Mouse (Mus musculus) neural tube, embryonic 14.5 days (tissue): Measurements from ENCODE around the gene Cramp1l. TPM values are rescaled to one million over a fixed set of nuclear protein-coding genes. Genes with fewer than 3 reads are reported as not detected.

Experiments used
- ATAC-seq: fragments of 200-750 bp; cut with Nextera tagmentation; 2 replicates; pipeline ENCODE4 v1.8.0; 2017; ENCODE audit warnings: low read depth, mild to moderate bottlenecking, moderate TSS enrichment, moderate library complexity
- H3K27ac ChIP-seq: fragments of 300-500 bp; sonication (generic); 2 replicates; pipeline ENCODE4 v1.5.1; 2014; ENCODE audit warnings: low read depth, mild to moderate bottlenecking, control low read depth, low read length, moderate library complexity, mixed read lengths
- H3K27me3 ChIP-seq: fragments of 300-500 bp; sonication (generic); 2 replicates; pipeline ENCODE4 v1.6.1; 2014; ENCODE audit warnings: low read length; ENCODE audit not compliant: control insufficient read depth, insufficient read depth
- H3K36me3 ChIP-seq: fragments of 300-500 bp; sonication (generic); 2 replicates; pipeline ENCODE4 v1.6.1; 2014; ENCODE audit warnings: low read length, mixed read lengths; ENCODE audit not compliant: control insufficient read depth, insufficient read depth
- H3K4me1 ChIP-seq: fragments of 300-500 bp; sonication (generic); 2 replicates; pipeline ENCODE4 v1.6.1; 2014; ENCODE audit warnings: low read length; ENCODE audit not compliant: control insufficient read depth, insufficient read depth
- H3K4me2 ChIP-seq: fragments of 300-500 bp; sonication (generic); 2 replicates; pipeline ENCODE4 v1.6.1; 2014; ENCODE audit warnings: mild to moderate bottlenecking, low read depth, low read length, control low read depth
- H3K4me3 ChIP-seq: fragments of 300-500 bp; sonication (generic); 2 replicates; pipeline ENCODE4 v1.5.1; 2014; ENCODE audit warnings: low read depth, low read length, control low read depth, mixed read lengths
- H3K9ac ChIP-seq: fragments of 300-500 bp; sonication (generic); replicated peaks from 2 replicates; pipeline ENCODE4 v1.6.1; 2014; ENCODE audit warnings: low read depth, mild to moderate bottlenecking, control low read depth, low read length, mixed read lengths
- H3K9me3 ChIP-seq: fragments of 300-500 bp; sonication (generic); 2 replicates; pipeline ENCODE4 v1.6.1; 2016; ENCODE audit warnings: low read length; ENCODE audit not compliant: control insufficient read depth
- polyA plus RNA-seq: library from polyadenylated mRNA; unstranded; fragments of >200 nt; fragmentation: Nextera tagmentation; extraction: Ambion mirVana; gene quantifications from 2 replicates; pipeline ENCODE4 v1.2.1, GENCODE M21; 2014

Cramp1l gene
- polyA plus RNA-seq, 1 experiment from 2014 or later = 10.1 TPM

GRCm38 (mm10) chr17:24913984-24914383 lies 101.6 kb downstream of the Cramp1l start:
- no peak overlapping the region for H3K9ac ChIP-seq
- no peak overlapping the region for H3K4me2 ChIP-seq
- H3K27me3 ChIP-seq = no peaks in the 10 kb centered on the region
- H3K36me3 ChIP-seq = peaks cover 85% of the 10 kb centered on the region
- H3K9me3 ChIP-seq = no peaks in the 10 kb centered on the region
- no peak overlapping the region for H3K4me3 ChIP-seq
- no peak for ATAC-seq
- H3K4me1 ChIP-seq = no peaks in the 10 kb centered on the region
- H3K27ac ChIP-seq = no peak overlapping the region

Other genes with a start within 250 kb of the Cramp1l start
- gene Meiob, start 211.5 kb downstream of the Cramp1l start, polyA plus RNA-seq = not detected in 2 replicates
- 69.1 and 77.2 TPM in 2 replicates for gene Hagh, start 175.6 kb downstream of the Cramp1l start, polyA plus RNA-seq
- gene Fahd1, start 165.4 kb downstream of the Cramp1l start, polyA plus RNA-seq = 24.4 and 27.6 TPM in 2 replicates
- not detected in 2 replicates for gene Igfals, start 149.8 kb downstream of the Cramp1l start, polyA plus RNA-seq
- 69.2 and 75.7 TPM in 2 replicates for gene Nubp2, start 129.4 kb downstream of the Cramp1l start, polyA plus RNA-seq
- 74.5 and 83.8 TPM in 2 replicates for gene Spsb3, start 129.1 kb downstream of the Cramp1l start, polyA plus RNA-seq
- gene Eme2, start 120.7 kb downstream of the Cramp1l start, polyA plus RNA-seq = 21.4 and 23.7 TPM in 2 replicates
- 85.5 and 86.4 TPM in 2 replicates for gene Mrps34, start 120.7 kb downstream of the Cramp1l start, polyA plus RNA-seq
- 98.0 and 115 TPM in 2 replicates for gene Nme3, start 119.3 kb downstream of the Cramp1l start, polyA plus RNA-seq
- 88.5 and 93.4 TPM in 2 replicates for gene Mapk8ip3, start 78.8 kb downstream of the Cramp1l start, polyA plus RNA-seq
- 50.0 and 59.8 TPM in 2 replicates for gene Jpt2, start 55.1 kb downstream of the Cramp1l start, polyA plus RNA-seq
- 18.5 and 21.9 TPM in 2 replicates for gene Ift140, start 297 bp upstream of the Cramp1l start, polyA plus RNA-seq
- gene Tmem204, start 67.8 kb upstream of the Cramp1l start, polyA plus RNA-seq = 8.1 and 11.5 TPM in 2 replicates
- 46.4 and 51.6 TPM in 2 replicates for gene Telo2, start 100.2 kb upstream of the Cramp1l start, polyA plus RNA-seq
- not detected in 2 replicates for gene Ptx4, start 105.0 kb upstream of the Cramp1l start, polyA plus RNA-seq
- gene Clcn7, start 117.6 kb upstream of the Cramp1l start, polyA plus RNA-seq = 26.3 and 26.7 TPM in 2 replicates
- gene Ccdc154, start 146.7 kb upstream of the Cramp1l start, polyA plus RNA-seq = not detected in 2 replicates
- not detected in 2 replicates for gene Gm38655, start 159.7 kb upstream of the Cramp1l start, polyA plus RNA-seq
- 31.9 and 33.9 TPM in 2 replicates for gene BC003965, start 168.8 kb upstream of the Cramp1l start, polyA plus RNA-seq
- 9.1 and 10.9 TPM in 2 replicates for gene Unkl, start 172.6 kb upstream of the Cramp1l start, polyA plus RNA-seq
- 88.4 and 110 TPM in 2 replicates for gene Gnptg, start 224.3 kb upstream of the Cramp1l start, polyA plus RNA-seq
- 56.4 and 57.1 TPM in 2 replicates for gene Tsr3, start 224.4 kb upstream of the Cramp1l start, polyA plus RNA-seq
- gene Baiap3, start 240.6 kb upstream of the Cramp1l start, polyA plus RNA-seq = 5.8 and 7.1 TPM in 2 replicates